Mouse (Mus musculus) thymus, postnatal 25 days (tissue): ENCODE data around the gene Akap13.

Source experiments
- DNase-seq: peaks from one replicate; pipeline ENCODE4 v3.0.0; 2022

The Akap13 gene

GRCm38 (mm10) chr7:75686046-75686826 is 230.9 kb downstream of the Akap13 start:
- peak; percentile 31 for DNase-seq

- DNase-seq: no peak
These were observed 231.5 kb downstream of the Akap13 start for GRCm38 (mm10) chr7:75686827-75687164.

GRCm38 (mm10) chr7:75688144-75688543 is 232.8 kb downstream of the Akap13 start:
- peak; percentile 46 for DNase-seq

- DNase-seq: no peak
These were observed 239.4 kb downstream of the Akap13 start for GRCm38 (mm10) chr7:75694777-75695176.

- DNase-seq: no peak
These were observed 244.5 kb downstream of the Akap13 start for GRCm38 (mm10) chr7:75699836-75700235.

- DNase-seq: peak; percentile 14
These were observed 245.5 kb downstream of the Akap13 start for GRCm38 (mm10) chr7:75700771-75701345.

GRCm38 (mm10) chr7:75701761-75702160 is 246.4 kb downstream of the Akap13 start:
- DNase-seq: peak; percentile 69

- no peak for DNase-seq
These were observed 247.0 kb downstream of the Akap13 start for GRCm38 (mm10) chr7:75702368-75702767.

GRCm38 (mm10) chr7:75702966-75703645 is 247.8 kb downstream of the Akap13 start:
- no peak for DNase-seq

- DNase-seq: no peak
These were observed 249.5 kb downstream of the Akap13 start for GRCm38 (mm10) chr7:75704862-75705261.

GRCm38 (mm10) chr7:75709936-75710335 is 254.6 kb downstream of the Akap13 start:
- DNase-seq: no peak

GRCm38 (mm10) chr7:75710920-75711319 is 255.6 kb downstream of the Akap13 start:
- no peak for DNase-seq

- DNase-seq: no peak
These were observed 256.1 kb downstream of the Akap13 start for GRCm38 (mm10) chr7:75711436-75711835.

- no peak for DNase-seq
These were observed 257.5 kb downstream of the Akap13 start for GRCm38 (mm10) chr7:75712808-75713207.

- no peak for DNase-seq
These were observed 258.6 kb downstream of the Akap13 start for GRCm38 (mm10) chr7:75713959-75714358.

GRCm38 (mm10) chr7:75715026-75715425 is 259.7 kb downstream of the Akap13 start:
- DNase-seq: no peak

- DNase-seq: no peak
These were observed 260.6 kb downstream of the Akap13 start for GRCm38 (mm10) chr7:75715939-75716338.

- DNase-seq: no peak
These were observed 262.0 kb downstream of the Akap13 start for GRCm38 (mm10) chr7:75717349-75717748.

GRCm38 (mm10) chr7:75721302-75721701 is 266.0 kb downstream of the Akap13 start:
- no peak for DNase-seq

GRCm38 (mm10) chr7:75724012-75724411 is 268.7 kb downstream of the Akap13 start:
- DNase-seq: no peak

GRCm38 (mm10) chr7:75725899-75726298 is 270.6 kb downstream of the Akap13 start:
- no peak for DNase-seq

- no peak for DNase-seq
These were observed 271.5 kb downstream of the Akap13 start for GRCm38 (mm10) chr7:75726867-75727266.

- DNase-seq: no peak
These were observed 274.3 kb downstream of the Akap13 start for GRCm38 (mm10) chr7:75729652-75730051.

- DNase-seq: no peak
These were observed 274.9 kb downstream of the Akap13 start for GRCm38 (mm10) chr7:75730216-75730615.
